Mouse (Mus musculus) right cerebral cortex, adult 2 months (tissue): ENCODE data around the gene Mprip.
A peak's percentile ranks its signal among the peaks of the same experiment; 100 is the strongest.

Experiments
- DNase-seq, 2 experiments: peaks; one replicate each; pipeline ENCODE4 v3.0.0; 2021 to 2022; ENCODE audit warnings: low spot score in 2 of 2

Mprip gene

GRCm38 (mm10) chr11:59803516-59803915 lies 142.4 kb downstream of the Mprip start:
- DNase-seq = no peak

GRCm38 (mm10) chr11:59804409-59805110 lies 143.5 kb downstream of the Mprip start:
- DNase-seq = no peak

- no peak for DNase-seq
Measured at GRCm38 (mm10) chr11:59805256-59805655, 144.2 kb downstream of the Mprip start.

GRCm38 (mm10) chr11:59805656-59806055 lies 144.6 kb downstream of the Mprip start:
- DNase-seq = no peak

GRCm38 (mm10) chr11:59808170-59808960 lies 147.3 kb downstream of the Mprip start:
- DNase-seq = no peak

GRCm38 (mm10) chr11:59809071-59809669 lies 148.1 kb downstream of the Mprip start:
- peak in 1 of 2 experiments; percentile 27 for DNase-seq

- DNase-seq = peak; percentile 87
Measured at GRCm38 (mm10) chr11:59809670-59810474, 148.8 kb downstream of the Mprip start, which contains the start of gene Flcn. Flcn (minus strand) TSS chr11:59810016.

GRCm38 (mm10) chr11:59810480-59811158 lies 149.5 kb downstream of the Mprip start:
- no peak for DNase-seq

GRCm38 (mm10) chr11:59811211-59811610 lies 150.1 kb downstream of the Mprip start:
- no peak for DNase-seq

GRCm38 (mm10) chr11:59813276-59813675 lies 152.2 kb downstream of the Mprip start:
- DNase-seq = no peak

- DNase-seq = no peak
Measured at GRCm38 (mm10) chr11:59814311-59814710, 153.2 kb downstream of the Mprip start.

- no peak for DNase-seq
Measured at GRCm38 (mm10) chr11:59814936-59815335, 153.8 kb downstream of the Mprip start.

GRCm38 (mm10) chr11:59815482-59816065 lies 154.5 kb downstream of the Mprip start:
- no peak for DNase-seq

GRCm38 (mm10) chr11:59817916-59818315 lies 156.8 kb downstream of the Mprip start:
- no peak for DNase-seq

- DNase-seq = no peak
Measured at GRCm38 (mm10) chr11:59821625-59822024, 160.5 kb downstream of the Mprip start.
